Mouse (Mus musculus) retina, postnatal 1 day (tissue): ENCODE data around the gene Cd37.

Source experiments
- DNase-seq: peaks from one replicate; pipeline ENCODE4 v3.0.0-alpha.2; 2012

Cd37 gene

GRCm38 (mm10) chr7:45198435-45198834, 40.5 kb downstream of the Cd37 start:
- DNase-seq: peak; percentile 88

DNA sequence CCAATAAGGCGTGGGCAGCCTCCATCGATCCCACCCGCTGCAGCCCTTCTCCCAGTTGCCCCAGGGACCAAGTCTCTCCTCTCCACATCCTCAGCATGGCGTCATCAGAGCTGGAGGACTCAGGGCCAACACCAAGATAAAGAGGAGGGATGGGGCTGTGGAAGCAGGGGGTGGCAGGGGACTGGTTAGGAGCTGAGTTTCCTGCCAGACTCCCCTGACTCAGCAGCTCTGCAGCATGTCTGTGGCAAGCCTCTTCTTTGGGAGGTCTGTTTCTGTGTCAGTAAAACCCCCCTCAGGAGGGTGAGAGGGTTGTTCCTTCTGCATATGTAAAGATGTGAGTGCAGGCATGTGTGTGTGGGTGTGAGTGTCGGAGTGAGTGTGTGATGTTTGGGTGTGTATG, 41.9 kb downstream of the Cd37 start:
- no peak for DNase-seq

DNA sequence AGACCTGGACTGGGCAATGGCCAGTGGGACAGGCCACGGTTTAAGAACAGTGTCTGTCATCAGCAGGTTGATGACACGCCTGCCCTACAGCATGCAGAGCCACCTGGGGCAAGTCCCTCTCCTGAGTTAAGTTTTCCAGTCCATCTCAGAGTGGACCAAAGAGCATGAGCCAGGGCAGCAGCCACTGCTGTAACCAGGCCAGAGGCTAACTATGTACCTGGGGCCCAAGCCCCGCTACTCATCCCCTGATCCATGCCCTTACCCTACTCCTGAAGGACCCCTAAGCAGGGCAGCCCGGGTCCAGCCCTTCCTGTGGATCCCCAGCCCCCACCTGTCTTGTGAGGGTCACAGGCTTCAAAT, 42.8 kb downstream of the Cd37 start:
- DNase-seq: no peak

DNA sequence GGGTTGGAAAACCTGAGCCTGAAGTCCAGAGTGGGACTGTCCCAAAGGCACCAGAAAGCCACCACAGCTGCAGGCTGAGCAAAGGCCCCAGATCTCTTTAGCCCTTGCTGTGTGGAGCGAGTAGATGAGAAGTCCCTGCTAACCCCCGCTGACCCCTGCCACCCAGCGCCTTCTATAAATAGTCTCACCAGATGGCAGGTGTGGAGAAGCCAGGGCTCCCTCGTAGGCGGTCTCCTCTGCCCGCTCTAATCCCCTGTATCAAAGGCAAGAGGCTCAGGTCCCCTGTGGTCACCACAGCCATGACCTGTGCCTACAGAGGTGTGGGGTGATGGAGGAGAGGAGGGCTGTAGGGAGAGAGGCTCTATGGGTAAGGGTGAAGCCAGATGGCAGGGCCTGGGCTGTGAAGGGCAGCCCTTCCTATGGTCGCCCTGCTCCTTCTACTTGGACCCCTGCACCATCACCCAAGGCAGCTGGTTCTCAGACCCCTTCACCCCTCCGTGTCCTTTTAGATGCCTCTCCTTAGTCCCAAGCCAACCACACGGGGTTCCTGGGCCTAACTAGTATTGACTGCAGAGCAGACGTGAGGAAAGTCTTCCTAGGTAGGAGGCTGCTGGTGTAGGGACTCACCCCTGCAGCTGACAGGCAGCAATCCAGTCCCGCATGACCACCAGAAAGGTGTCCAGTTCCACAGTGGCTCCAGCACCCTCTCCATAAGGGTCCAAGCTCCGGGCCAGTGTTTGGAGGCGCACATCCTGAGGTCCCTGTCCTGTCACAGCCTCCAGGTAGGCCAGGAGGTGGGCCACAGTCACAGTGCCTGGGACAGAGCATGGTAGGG, 43.4 kb downstream of the Cd37 start:
- peak; percentile 78 for DNase-seq

DNA sequence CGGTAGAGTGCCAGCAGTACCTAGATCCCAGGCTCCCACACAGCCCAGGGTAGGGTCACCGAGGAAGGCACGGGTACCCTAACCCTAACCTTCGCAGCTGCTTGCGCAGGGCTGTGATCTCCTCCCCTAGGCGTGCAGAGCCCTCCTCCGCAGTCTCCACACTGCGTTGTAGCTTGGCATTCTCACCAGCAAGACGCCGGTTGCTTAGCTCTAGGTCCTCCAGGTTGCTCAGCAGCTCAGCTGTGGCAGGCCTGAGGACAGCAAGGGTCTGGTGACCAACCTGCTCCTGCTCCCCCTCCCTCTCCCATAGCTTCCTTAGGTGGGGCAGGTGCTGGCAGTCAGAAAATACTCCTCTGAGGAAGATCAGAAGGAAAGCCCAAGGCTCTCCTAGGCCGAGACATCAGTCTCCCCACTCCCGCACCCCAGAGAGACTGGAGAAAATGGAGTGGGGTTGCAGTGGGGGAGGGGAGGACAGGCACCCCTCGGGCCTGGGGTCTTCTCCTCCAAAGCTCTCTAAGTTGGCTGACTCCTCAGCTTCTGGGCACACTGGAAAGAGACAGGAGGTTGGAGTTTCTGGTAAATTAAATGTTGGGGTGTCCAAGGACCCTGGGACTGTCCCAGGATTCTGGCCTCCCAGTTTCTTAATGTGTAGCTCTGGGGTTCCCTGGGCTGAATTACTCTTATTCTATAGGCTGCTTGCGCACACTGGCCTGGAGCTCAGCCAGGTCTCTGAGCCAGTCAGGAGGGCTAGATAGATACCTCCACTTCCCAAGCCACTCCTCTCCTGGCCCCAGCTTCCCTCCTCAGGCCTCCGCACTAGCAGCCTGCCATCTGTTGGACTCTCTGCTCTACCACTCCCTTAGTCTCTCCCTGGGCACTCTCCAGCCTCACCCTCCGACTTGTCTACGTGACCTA, 44.8 kb downstream of the Cd37 start:
- DNase-seq: no peak

- no peak for DNase-seq
These were observed 45.5 kb downstream of the Cd37 start for GRCm38 (mm10) chr7:45193406-45193805.

GRCm38 (mm10) chr7:45192585-45193310, 46.2 kb downstream of the Cd37 start:
- DNase-seq: no peak

DNA sequence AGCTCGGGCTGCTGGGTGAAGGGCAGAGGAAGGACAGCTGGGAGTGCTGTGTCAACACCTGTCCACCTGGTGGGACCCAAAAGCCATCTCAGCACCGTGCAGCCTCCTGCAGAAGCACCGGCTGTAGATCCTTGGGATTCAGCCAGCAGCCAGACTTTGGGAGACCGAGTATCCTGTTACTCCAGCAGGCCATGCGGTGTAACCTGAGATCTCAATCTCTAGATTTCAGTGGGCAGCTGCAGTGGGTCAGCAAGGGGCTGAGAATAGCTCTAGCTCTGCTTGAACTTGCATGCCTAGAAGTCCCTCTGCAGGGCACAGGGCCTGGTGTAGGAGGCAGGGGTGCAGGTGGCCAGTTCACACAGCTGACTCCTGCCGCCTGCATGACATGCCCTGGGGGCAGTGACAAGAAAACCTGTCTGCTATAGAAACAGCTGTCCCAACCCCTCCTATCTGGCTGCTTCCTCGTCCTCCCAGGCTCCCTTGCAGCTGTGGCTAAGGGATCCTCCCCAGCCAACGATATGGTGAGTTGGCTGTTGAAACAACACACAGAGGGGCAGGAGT, 47.0 kb downstream of the Cd37 start:
- peak; percentile 55 for DNase-seq

GRCm38 (mm10) chr7:45191161-45191560, 47.8 kb downstream of the Cd37 start:
- DNase-seq: no peak

DNA sequence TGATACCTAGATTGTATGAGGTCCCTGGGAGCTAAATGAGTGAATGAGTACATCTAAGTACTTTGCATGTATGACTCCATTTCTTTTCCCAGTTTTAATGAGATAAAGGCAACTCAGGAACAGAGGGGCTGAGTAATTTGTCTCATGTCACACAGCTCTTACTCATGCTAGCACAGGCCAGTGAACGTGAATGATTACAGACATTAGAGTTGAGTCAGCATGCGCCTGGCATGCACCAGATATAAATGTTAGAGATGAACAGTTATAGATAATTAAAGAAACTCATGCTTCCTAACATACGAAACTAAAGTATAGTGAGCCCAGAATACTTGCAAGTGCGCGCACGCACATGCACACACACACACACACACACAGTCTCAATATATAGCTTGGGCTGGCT, 48.7 kb downstream of the Cd37 start:
- DNase-seq: no peak

- DNase-seq: no peak
These were observed 49.3 kb downstream of the Cd37 start for GRCm38 (mm10) chr7:45189600-45189999.

- DNase-seq: peak; percentile 77
These were observed 53.0 kb downstream of the Cd37 start for GRCm38 (mm10) chr7:45185921-45186320.

GRCm38 (mm10) chr7:45183672-45184071, 55.2 kb downstream of the Cd37 start:
- no peak for DNase-seq
